Mouse (Mus musculus): ENCODE results near the gene Rgs19. TPM values are rescaled to one million over a fixed set of nuclear protein-coding genes. Genes with fewer than 3 reads are reported as not detected.

Gene Rgs19
- polyA plus RNA-seq (2015; fragmentation: Nextera tagmentation; extraction: Ambion mirVana) = 56.6 and 61.7 TPM in 2 replicates

- under 1% methylated on average over 75 of the region's 75 CpGs for WGBS
- Histone ChIP-seq H3K4me2 (peak within 1 kb of the TSS; percentile 93), H3K4me1 (peaks cover 22% of the 10 kb centered on the region), H3K27me3 (no peaks in the 10 kb centered on the region; the same call in 1 of the 2 replicates), H3K4me3 (replicated peaks) (peak within 1 kb of the TSS; percentile 78), H3K27ac (peak within 1 kb of the TSS; percentile 65; the same call in 1 of the 2 replicates), H3K9me3 (replicated peaks) (no peaks in the 10 kb centered on the region), H3K36me3 (peaks cover 19% of the 10 kb centered on the region), H3K9ac (peak within 1 kb of the TSS; percentile 82)
- peak; percentile 87 for ATAC-seq (replicated peaks; ENCODE audit: low FRiP score)
Measured at GRCm38 (mm10) chr2:181693339-181694280, at the start of gene Rgs19. Gene Rgs19 (minus strand): TSS chr2:181693977.

DNA sequence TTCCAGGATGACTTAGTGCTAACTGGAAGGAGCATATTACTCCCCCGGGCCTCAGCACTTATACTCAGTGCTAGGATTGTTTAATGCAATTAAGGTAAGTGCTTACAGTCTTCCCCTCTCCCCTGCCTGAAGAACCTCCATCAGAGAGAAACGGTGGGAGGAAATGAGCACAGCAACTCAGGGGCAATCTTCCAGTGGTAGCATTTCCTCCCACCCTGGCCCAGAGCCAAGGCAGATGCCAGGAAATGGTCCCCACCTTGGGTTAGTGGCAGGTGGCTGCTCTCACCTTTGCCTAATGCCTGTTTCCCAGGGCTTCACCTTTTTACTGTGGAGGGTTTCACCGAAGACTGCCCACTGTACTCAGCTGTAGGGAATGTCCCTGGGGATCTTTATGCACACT is 36.3 kb upstream of the Rgs19 start:
- H3K4me3 ChIP-seq (replicated peaks) = no peak overlapping the region
- WGBS = 54% methylated on average over 3 of the region's 3 CpGs
- H3K27ac ChIP-seq = no peak overlapping the region
- H3K9ac ChIP-seq = no peak overlapping the region
- ATAC-seq (replicated peaks; ENCODE audit: low FRiP score) = no peak
- no peaks in the 10 kb centered on the region for H3K4me1 ChIP-seq
- no peaks in the 10 kb centered on the region for H3K36me3 ChIP-seq
- no peaks in the 10 kb centered on the region for H3K9me3 ChIP-seq (replicated peaks)
- no peaks in the 10 kb centered on the region for H3K27me3 ChIP-seq
- H3K4me2 ChIP-seq = no peak overlapping the region

DNA sequence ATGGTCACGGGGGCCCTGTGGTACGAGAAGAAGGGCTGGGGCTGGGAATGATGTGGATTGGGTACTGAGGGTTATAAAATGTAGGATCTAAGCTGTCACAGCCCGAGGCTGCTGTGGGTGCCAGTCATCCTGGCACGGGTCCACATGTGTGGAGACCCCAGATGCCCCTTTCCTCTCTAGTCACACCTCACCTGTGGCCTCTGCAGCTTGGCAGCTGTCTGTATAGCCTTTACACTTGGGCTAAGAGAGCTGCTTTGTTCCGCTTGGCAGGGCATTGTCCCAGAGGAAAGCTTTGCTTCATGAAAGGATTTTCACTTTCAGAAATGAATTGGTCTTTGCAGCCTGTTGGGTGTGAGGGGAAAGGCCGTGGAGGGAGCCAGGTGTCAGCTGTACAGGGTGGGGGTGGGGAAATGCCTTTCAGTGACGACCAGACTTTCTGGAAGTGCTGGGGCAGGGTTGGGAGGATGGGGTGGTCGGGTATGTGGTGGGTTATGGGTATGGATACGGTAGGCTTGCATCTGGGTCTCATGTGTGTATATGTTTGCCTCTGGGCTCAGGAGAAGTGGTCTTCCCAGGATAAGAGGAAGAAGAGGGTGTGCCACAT is 34.0 kb upstream of the Rgs19 start:
- no peak overlapping the region for H3K4me3 ChIP-seq (replicated peaks)
- H3K27me3 ChIP-seq = no peaks in the 10 kb centered on the region
- ATAC-seq (replicated peaks; ENCODE audit: low FRiP score) = no peak
- H3K36me3 ChIP-seq = no peaks in the 10 kb centered on the region
- H3K4me2 ChIP-seq = no peak overlapping the region
- H3K4me1 ChIP-seq = no peaks in the 10 kb centered on the region
- WGBS = 52% methylated on average over 9 of the region's 9 CpGs
- H3K27ac ChIP-seq = no peak overlapping the region
- no peak overlapping the region for H3K9ac ChIP-seq
- no peaks in the 10 kb centered on the region for H3K9me3 ChIP-seq (replicated peaks)

- Histone ChIP-seq H3K27me3 (no peaks in the 10 kb centered on the region), H3K27ac (no peak overlapping the region), H3K4me1 (no peaks in the 10 kb centered on the region), H3K4me2 (no peak overlapping the region), H3K9me3 (replicated peaks) (no peaks in the 10 kb centered on the region), H3K9ac (no peak overlapping the region), H3K36me3 (no peaks in the 10 kb centered on the region), H3K4me3 (replicated peaks) (no peak overlapping the region)
- 0 out of 2 replicates have a peak, but pooled peaks have one; percentile 25 for ATAC-seq (replicated peaks; ENCODE audit: low FRiP score)
- 15% methylated on average over 3 of the region's 3 CpGs for WGBS
Measured at GRCm38 (mm10) chr2:181722213-181722612, 28.4 kb upstream of the Rgs19 start.

GRCm38 (mm10) chr2:181721200-181721599 is 27.4 kb upstream of the Rgs19 start:
- H3K27ac ChIP-seq = no peak overlapping the region
- no peak overlapping the region for H3K4me3 ChIP-seq (replicated peaks)
- H3K27me3 ChIP-seq = no peaks in the 10 kb centered on the region
- H3K36me3 ChIP-seq = no peaks in the 10 kb centered on the region
- H3K4me1 ChIP-seq = no peaks in the 10 kb centered on the region
- ATAC-seq (replicated peaks; ENCODE audit: low FRiP score) = no peak
- no peaks in the 10 kb centered on the region for H3K9me3 ChIP-seq (replicated peaks)
- no peak overlapping the region for H3K9ac ChIP-seq
- no peak overlapping the region for H3K4me2 ChIP-seq

DNA sequence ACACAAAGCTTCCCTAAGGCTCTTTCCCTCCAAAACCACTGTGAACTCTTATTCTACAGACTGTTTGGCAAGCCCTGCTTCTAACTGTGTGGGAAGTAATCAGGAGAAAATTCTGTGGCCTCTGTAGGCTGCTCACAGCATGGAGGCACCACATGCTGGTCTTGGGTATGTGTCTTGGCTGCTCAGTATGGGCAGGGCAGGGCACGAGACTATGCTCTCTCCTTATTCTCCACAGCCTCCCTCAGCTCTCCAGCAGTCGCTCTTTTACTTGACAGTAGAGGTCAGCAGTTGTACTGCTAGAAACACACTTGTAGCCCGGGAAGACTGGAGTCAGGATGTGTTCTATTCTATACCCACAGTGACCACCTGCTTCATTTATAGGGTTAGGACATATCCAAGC is 26.3 kb upstream of the Rgs19 start:
- H3K4me3 ChIP-seq (replicated peaks) = no peak overlapping the region
- 25% methylated on average over 3 of the region's 3 CpGs for WGBS
- no peak overlapping the region for H3K27ac ChIP-seq
- H3K27me3 ChIP-seq = no peaks in the 10 kb centered on the region
- H3K4me1 ChIP-seq = no peaks in the 10 kb centered on the region
- no peak overlapping the region for H3K9ac ChIP-seq
- no peaks in the 10 kb centered on the region for H3K36me3 ChIP-seq
- ATAC-seq (replicated peaks; ENCODE audit: low FRiP score) = no peak
- H3K4me2 ChIP-seq = no peak overlapping the region
- no peaks in the 10 kb centered on the region for H3K9me3 ChIP-seq (replicated peaks)

GRCm38 (mm10) chr2:181716991-181717390 is 23.2 kb upstream of the Rgs19 start:
- Histone ChIP-seq H3K4me1 (no peaks in the 10 kb centered on the region), H3K9me3 (replicated peaks) (no peaks in the 10 kb centered on the region), H3K36me3 (no peaks in the 10 kb centered on the region), H3K27ac (no peak overlapping the region), H3K27me3 (peaks cover 6% of the 10 kb centered on the region; the same call in 1 of the 2 replicates), H3K9ac (no peak overlapping the region), H3K4me2 (no peak overlapping the region), H3K4me3 (replicated peaks) (no peak overlapping the region)
- WGBS = 49% methylated on average over 3 of the region's 3 CpGs
- no peak for ATAC-seq (replicated peaks; ENCODE audit: low FRiP score)

DNA sequence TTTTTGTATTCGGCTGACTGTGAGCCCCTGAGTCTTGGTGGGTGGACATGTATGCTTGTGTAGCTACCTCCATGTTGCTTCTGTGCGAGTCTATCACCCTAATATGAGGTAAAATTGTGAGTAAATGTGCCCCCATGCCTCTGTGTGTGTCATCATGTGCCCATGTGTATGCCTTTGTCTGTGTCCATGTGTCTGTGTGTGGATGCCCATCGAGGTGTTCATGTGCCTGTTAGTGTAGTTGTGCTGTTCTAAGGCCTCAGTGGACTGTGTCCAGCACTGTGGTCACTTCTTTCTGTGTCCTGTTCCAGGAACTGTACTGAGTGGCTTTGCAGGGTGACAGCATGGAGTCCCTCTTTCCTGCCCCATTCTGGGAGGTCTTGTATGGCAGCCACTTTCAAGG is 21.6 kb upstream of the Rgs19 start:
- WGBS = 77% methylated on average over 3 of the region's 3 CpGs
- no peaks in the 10 kb centered on the region for H3K9me3 ChIP-seq (replicated peaks)
- ATAC-seq (replicated peaks; ENCODE audit: low FRiP score) = 0 out of 2 replicates have a peak, but pooled peaks have one; percentile 2
- no peaks in the 10 kb centered on the region for H3K4me1 ChIP-seq
- peaks cover 6% of the 10 kb centered on the region; the same call in 1 of the 2 replicates for H3K27me3 ChIP-seq
- H3K4me3 ChIP-seq (replicated peaks) = no peak overlapping the region
- no peaks in the 10 kb centered on the region for H3K36me3 ChIP-seq
- no peak overlapping the region for H3K27ac ChIP-seq
- no peak overlapping the region for H3K9ac ChIP-seq
- no peak overlapping the region; the same call in 1 of the 2 replicates for H3K4me2 ChIP-seq

- 4% methylated on average over 7 of the region's 7 CpGs for WGBS
Measured at GRCm38 (mm10) chr2:181714903-181715326, 21.1 kb upstream of the Rgs19 start, which contains the start of gene Oprl1. Gene Oprl1 (plus strand): TSS chr2:181715016.

GRCm38 (mm10) chr2:181713749-181714148 is 20.0 kb upstream of the Rgs19 start:
- Histone ChIP-seq H3K4me2 (no peak overlapping the region), H3K4me3 (replicated peaks) (no peak overlapping the region), H3K4me1 (no peaks in the 10 kb centered on the region), H3K9ac (no peak overlapping the region), H3K27ac (no peak overlapping the region), H3K36me3 (no peaks in the 10 kb centered on the region), H3K27me3 (peaks cover 6% of the 10 kb centered on the region; the same call in 1 of the 2 replicates), H3K9me3 (replicated peaks) (no peaks in the 10 kb centered on the region)
- no peak for ATAC-seq (replicated peaks; ENCODE audit: low FRiP score)
- WGBS = 76% methylated on average over 1 of the region's 1 CpGs

More at GRCm38 (mm10) chr2:181714903-181715326, 21.1 kb upstream of the Rgs19 start, which contains the start of gene Oprl1:
- ATAC-seq (replicated peaks; ENCODE audit: low FRiP score) = peak; percentile 4; the same call in 1 of the 2 replicates
- no peaks in the 10 kb centered on the region for H3K36me3 ChIP-seq
- no peaks in the 10 kb centered on the region for H3K9me3 ChIP-seq (replicated peaks)
- H3K4me1 ChIP-seq = no peaks in the 10 kb centered on the region
- H3K27me3 ChIP-seq = peaks cover 6% of the 10 kb centered on the region; the same call in 1 of the 2 replicates
- H3K4me3 ChIP-seq (replicated peaks) = no peak within 1 kb of the TSS
- H3K9ac ChIP-seq = no peak within 1 kb of the TSS
- H3K27ac ChIP-seq = no peak within 1 kb of the TSS
- H3K4me2 ChIP-seq = peak within 1 kb of the TSS; percentile 20

DNA sequence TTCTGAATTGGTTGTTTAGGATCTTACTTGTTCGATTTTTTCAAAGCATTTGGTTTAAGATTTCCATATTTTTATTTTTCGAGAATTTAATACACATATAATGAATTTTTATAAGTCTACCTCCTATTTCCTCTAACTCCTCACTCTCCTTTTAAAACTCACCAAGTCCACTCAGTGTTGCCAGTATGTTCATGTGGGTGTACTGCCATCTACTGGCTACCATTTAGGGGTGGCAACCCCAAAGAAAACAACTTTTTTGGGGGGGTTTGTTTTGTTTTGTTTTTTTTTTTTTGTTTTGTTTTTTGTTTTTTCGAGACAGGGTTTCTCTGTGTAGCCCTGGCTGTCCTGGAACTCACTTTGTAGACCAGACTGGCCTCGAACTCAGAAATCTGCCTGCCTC is 12.9 kb upstream of the Rgs19 start:
- H3K9me3 ChIP-seq (replicated peaks) = no peaks in the 10 kb centered on the region

DNA sequence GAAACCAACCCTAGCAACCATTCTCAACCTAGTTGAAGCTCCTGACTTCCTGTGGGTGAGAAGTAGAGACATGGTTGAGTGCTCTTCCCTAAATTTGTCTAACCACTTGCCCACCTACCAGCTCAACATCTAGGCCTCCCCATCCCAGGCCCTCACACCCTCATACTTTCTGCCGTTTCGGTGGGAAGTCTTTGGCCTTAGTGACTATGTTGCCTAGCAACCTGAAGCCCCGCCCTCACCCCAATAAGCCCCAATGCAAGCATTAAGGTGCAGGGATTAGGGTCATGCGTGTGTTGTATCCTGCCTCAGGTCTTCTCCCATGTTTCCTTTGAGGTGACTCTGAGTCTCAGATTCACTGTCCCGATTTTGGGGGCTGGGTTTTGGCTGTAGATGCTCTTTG is 4.5 kb upstream of the Rgs19 start, which contains the start of gene Lkaaear1:
Gene Lkaaear1, minus strand, starts transcription at position 202 of the 400 bp plus-strand sequence.
- Histone ChIP-seq H3K4me3 (replicated peaks) (no peak within 1 kb of the TSS), H3K36me3 (no peaks in the 10 kb centered on the region), H3K4me2 (no peak within 1 kb of the TSS), H3K27ac (no peak within 1 kb of the TSS), H3K27me3 (no peaks in the 10 kb centered on the region; the same call in 1 of the 2 replicates), H3K9ac (no peak within 1 kb of the TSS), H3K9me3 (replicated peaks) (no peaks in the 10 kb centered on the region), H3K4me1 (peaks cover 9% of the 10 kb centered on the region)
- ATAC-seq (replicated peaks; ENCODE audit: low FRiP score) = no peak
- WGBS = 51% methylated on average over 5 of the region's 5 CpGs

More for the DNA sequence above, 12.9 kb upstream of the Rgs19 start:
- Histone ChIP-seq H3K27ac (no peak overlapping the region), H3K4me3 (replicated peaks) (no peak overlapping the region), H3K27me3 (no peaks in the 10 kb centered on the region), H3K4me2 (no peak overlapping the region), H3K36me3 (no peaks in the 10 kb centered on the region), H3K4me1 (no peaks in the 10 kb centered on the region), H3K9ac (no peak overlapping the region)
- WGBS = 38% methylated on average over 4 of the region's 4 CpGs
- ATAC-seq (replicated peaks; ENCODE audit: low FRiP score) = no peak
